ENCODE assay signal across 9 mouse cellular contexts in the genomic region with DNA sequence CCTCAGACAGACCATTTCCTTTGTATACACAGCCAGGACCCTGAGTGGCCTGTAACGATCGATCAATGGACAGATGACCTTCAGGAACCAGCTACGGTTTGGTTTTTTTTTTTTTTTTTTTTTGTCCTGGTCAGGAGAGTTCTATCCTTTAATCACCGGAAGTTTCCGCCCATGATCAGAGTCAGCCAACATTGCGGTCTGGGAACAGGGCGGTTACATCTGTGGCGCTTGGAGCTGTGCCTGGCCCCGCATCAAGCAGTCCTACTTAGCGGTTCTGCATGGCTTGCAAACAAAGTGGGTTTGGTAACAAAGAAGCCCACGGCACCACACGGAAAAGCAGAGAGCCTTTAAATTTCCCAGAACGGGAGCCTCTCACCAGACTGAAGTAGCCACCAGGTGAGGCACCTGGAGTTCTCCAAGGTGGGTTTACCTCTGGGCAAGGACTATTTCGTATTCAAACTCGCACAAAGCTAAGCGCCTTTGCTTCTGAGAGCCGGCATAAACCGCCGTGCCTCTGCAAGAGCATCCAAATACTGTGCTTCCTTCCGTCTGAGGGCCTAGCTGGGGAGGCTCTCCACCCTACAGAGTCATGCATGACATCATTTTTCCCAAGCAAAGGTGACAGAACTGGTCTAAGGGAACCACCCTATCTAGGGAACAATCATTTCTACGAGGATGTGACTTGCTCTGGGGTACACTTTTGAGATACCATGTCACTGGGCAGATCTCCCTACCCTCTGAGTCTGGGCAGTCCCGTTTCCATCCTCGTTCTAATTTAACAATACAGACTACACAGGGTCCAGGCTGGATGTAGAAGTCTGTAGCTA. TPM values are rescaled to one million over a fixed set of nuclear protein-coding genes. Genes with fewer than 3 reads are reported as not detected.
DNase-seq lines count a peak whose midpoint lies in the region; ATAC-seq and TF ChIP-seq lines count a peak whose summit lies in the region.
"Had no signal": no experiment of that assay in that cellular context is flagged by ENCODE, and none has a peak within 500 bp of the region (broad histone marks: within the 10 kb centered on the region; RNA-seq: fewer than 3 reads in every experiment).

No protein-coding gene starts in this region.

- 23% methylated on average over 23 of the region's 23 CpGs for WGBS in limb, embryonic 14.5 days
- 11% methylated on average over 23 of the region's 23 CpGs for WGBS in neural tube, embryonic 12.5 days

- H3K27me3 ChIP-seq in limb, embryonic 14.5 days (ENCODE audit: control insufficient read depth, insufficient read depth, low read length) = peaks cover 4% of the 10 kb centered on the region; the same call in 1 of the 2 replicates
- no peaks in the 10 kb centered on the region for H3K27me3 ChIP-seq in neural tube, embryonic 12.5 days (replicated peaks)

- intact Hi-C loops in heart, postnatal 14 days (cut with DNase I) = no loop called here

- H3K9me3 ChIP-seq in limb, embryonic 14.5 days (ENCODE audit: control insufficient read depth, low read length) = no peaks in the 10 kb centered on the region
- no peaks in the 10 kb centered on the region for H3K9me3 ChIP-seq in neural tube, embryonic 12.5 days
- H3K9me3 ChIP-seq: G1E had no signal

- peak; percentile 66 for ATAC-seq in frontal cortex, adult (ENCODE audit: low TSS enrichment)
- ATAC-seq in limb, embryonic 14.5 days (ENCODE audit: low FRiP score, low read depth) = peak; percentile 44; the same call in 1 of the 2 replicates
- peak; percentile 75 for ATAC-seq in neural tube, embryonic 12.5 days (ENCODE audit: low FRiP score, low read depth)

- H3K9ac ChIP-seq in limb, embryonic 14.5 days (ENCODE audit: low read depth, low read length, severe bottlenecking) = peak overlapping the region; percentile 48; the same call in 1 of the 2 replicates
- H3K9ac ChIP-seq in neural tube, embryonic 12.5 days = peak overlapping the region; percentile 34

- H3K4me2 ChIP-seq in limb, embryonic 14.5 days (replicated peaks; ENCODE audit: low read depth, low read length, severe bottlenecking) = peak overlapping the region; percentile 70
- H3K4me2 ChIP-seq in neural tube, embryonic 12.5 days (replicated peaks) = peak overlapping the region; percentile 57

- H3K4me3 ChIP-seq in limb, embryonic 14.5 days (replicated peaks; ENCODE audit: low read length) = peak overlapping the region; percentile 30
- H3K4me3 ChIP-seq in neural tube, embryonic 12.5 days = peak overlapping the region; percentile 16

- DNase-seq in frontal cortex, postnatal 36 days (ENCODE audit: low spot score in 2 of 2) = no peak
- DNase-seq in cerebellum, postnatal 25 days = peak; percentile 70 to 76
- DNase-seq in heart, postnatal 14 days = peak; percentile 30 to 38
- DNase-seq in limb, embryonic 14.5 days (ENCODE audit: low spot score) = no peak
- no peak for DNase-seq in adipocyte (ENCODE audit: low spot score)
- DNase-seq in right cerebral cortex, postnatal 25 days = no peak

- H3K4me1 ChIP-seq in limb, embryonic 14.5 days (ENCODE audit: control insufficient read depth, insufficient read depth, low read length) = peaks cover 16% of the 10 kb centered on the region
- H3K4me1 ChIP-seq in neural tube, embryonic 12.5 days = peaks cover 23% of the 10 kb centered on the region

- H3K27ac ChIP-seq in limb, embryonic 14.5 days (replicated peaks; ENCODE audit: low read depth, low read length) = 0 out of 2 replicates have a peak overlapping the region, but pooled peaks have one; percentile 9
- H3K27ac ChIP-seq in neural tube, embryonic 12.5 days = peak overlapping the region; percentile 64; the same call in 1 of the 2 replicates

- TF ChIP-seq POLR2A in limb, embryonic 14.5 days (IDR thresholded peaks at IDR 0.05; ENCODE audit: borderline replicate concordance, extremely low read depth, insufficient read depth, insufficient read length) = no peak

- H3K36me3 ChIP-seq in limb, embryonic 14.5 days (ENCODE audit: control insufficient read depth, insufficient read depth, low read length) = no peaks in the 10 kb centered on the region
- H3K36me3 ChIP-seq in neural tube, embryonic 12.5 days = no peaks in the 10 kb centered on the region
- H3K36me3 ChIP-seq: G1E had no signal

RNA-seq across cellular contexts. Expression of a gene that starts 9.8 kb away (rescaled TPM):
- total RNA-seq in heart, postnatal 14 days (2021) = 1 to 10 TPM; 3.5 to 4.0 TPM
- polyA plus RNA-seq in limb, embryonic 14.5 days (2012; rRNA removed) = 3.1 and 4.7 TPM in 2 replicates
- polyA plus RNA-seq in limb, embryonic 14.5 days (2014; fragmentation: Nextera tagmentation; extraction: Ambion mirVana) = 1.2 and 1.5 TPM in 2 replicates
- polyA plus RNA-seq in neural tube, embryonic 12.5 days (2016; fragmentation: Nextera tagmentation; extraction: Ambion mirVana) = 24.0 and 24.6 TPM in 2 replicates
- polyA plus RNA-seq: G1E had no signal

RNA-seq across cellular contexts. Expression of a gene that starts 31.7 kb away (rescaled TPM):
- total RNA-seq in heart, postnatal 14 days (2021) = 10 to 100 TPM; 27.6 to 29.8 TPM
- polyA plus RNA-seq in limb, embryonic 14.5 days (2012; rRNA removed) = 51.6 and 61.7 TPM in 2 replicates
- 90.3 and 107 TPM in 2 replicates for polyA plus RNA-seq in limb, embryonic 14.5 days (2014; fragmentation: Nextera tagmentation; extraction: Ambion mirVana)
- polyA plus RNA-seq in neural tube, embryonic 12.5 days (2016; fragmentation: Nextera tagmentation; extraction: Ambion mirVana) = 110 and 113 TPM in 2 replicates

RNA-seq across cellular contexts. Expression of a gene that starts 46.0 kb away (rescaled TPM):
- 10 to 100 TPM; 70.0 to 77.1 TPM for total RNA-seq in heart, postnatal 14 days (2021)
- polyA plus RNA-seq in limb, embryonic 14.5 days (2012; rRNA removed) = 182 and 215 TPM in 2 replicates
- polyA plus RNA-seq in limb, embryonic 14.5 days (2014; fragmentation: Nextera tagmentation; extraction: Ambion mirVana) = 73.7 and 77.8 TPM in 2 replicates
- 57.7 and 64.4 TPM in 2 replicates for polyA plus RNA-seq in neural tube, embryonic 12.5 days (2016; fragmentation: Nextera tagmentation; extraction: Ambion mirVana)

Comparison
In these comparisons a context has a peak if more than half of its experiments do, and no peak if none do; other contexts are left out.
1. DNase-seq: peak in cerebellum, postnatal 25 days (2 of 2) and heart, postnatal 14 days (2 of 2); none in frontal cortex, postnatal 36 days (0 of 2), limb, embryonic 14.5 days (single experiment), adipocyte (single experiment) and right cerebral cortex, postnatal 25 days (single experiment).
2. Peak in every context shown above with its lines, with median percentiles within 50 percentile points of each other: ATAC-seq.